Mouse (Mus musculus) ES-Bruce4 (cell line): ENCODE measurements around the gene Rai2.

Experiments
- CTCF ChIP-seq: IDR thresholded peaks from one replicate; pipeline ENCODE4 v1.8.1; 2011; ENCODE audit warnings: low read depth, low read length
- EP300 ChIP-seq: IDR thresholded peaks from 2 replicates; pipeline ENCODE4 v1.6.1; 2011; ENCODE audit warnings: low read depth, low read length; ENCODE audit not compliant: insufficient read depth
- POLR2A ChIP-seq: IDR thresholded peaks from one replicate; pipeline ENCODE4 v1.8.1; 2011; ENCODE audit warnings: low read length; ENCODE audit not compliant: insufficient read depth

DNA sequence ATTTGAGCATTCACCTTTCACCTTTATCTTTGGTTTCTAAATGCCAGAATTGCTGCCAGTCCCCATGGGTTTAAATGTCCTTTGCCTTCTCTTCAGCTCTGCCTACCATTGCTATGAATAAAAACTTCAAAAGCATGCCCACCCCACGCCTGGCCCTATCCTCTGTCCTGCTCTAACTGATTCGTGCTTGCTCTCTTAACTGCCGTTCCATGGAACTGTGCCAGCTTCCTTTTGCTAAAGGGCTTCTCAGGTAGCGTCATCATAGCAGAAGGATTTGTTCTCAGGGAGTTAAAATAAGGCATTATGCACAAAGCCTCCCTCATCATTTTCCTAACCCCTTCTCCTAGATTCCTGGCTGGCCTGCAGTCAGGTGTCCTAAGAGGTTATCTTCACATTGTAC lies 11.6 kb downstream of the Rai2 start:
- TF ChIP-seq CTCF = no peak
- TF ChIP-seq POLR2A = no peak
- TF ChIP-seq EP300 = no peak
